Mouse (Mus musculus): ENCODE data around the gene Sbf2. TPM values are rescaled to one million over a fixed set of nuclear protein-coding genes. Genes with fewer than 3 reads are reported as not detected.
"Not testable (repeated sequence)": the region's sequence is repeated elsewhere in the genome, so short reads cannot be mapped to it uniquely, and the experiment has no call there.

Gene Sbf2
- total and polyA plus RNA-seq, 2 experiments from 2014 or later = 41.0 to 80.1 TPM

- WGBS = 73% methylated on average over 5 of the region's 5 CpGs
- TF ChIP-seq CTCF (IDR thresholded peaks at IDR 0.05) = peak; percentile 86
- no peak overlapping the region for H3K27ac ChIP-seq (ENCODE audit: low read depth, low read length)
Measured at GRCm38 (mm10) chr7:110645311-110645710, 30.6 kb upstream of the Sbf2 start.

DNA sequence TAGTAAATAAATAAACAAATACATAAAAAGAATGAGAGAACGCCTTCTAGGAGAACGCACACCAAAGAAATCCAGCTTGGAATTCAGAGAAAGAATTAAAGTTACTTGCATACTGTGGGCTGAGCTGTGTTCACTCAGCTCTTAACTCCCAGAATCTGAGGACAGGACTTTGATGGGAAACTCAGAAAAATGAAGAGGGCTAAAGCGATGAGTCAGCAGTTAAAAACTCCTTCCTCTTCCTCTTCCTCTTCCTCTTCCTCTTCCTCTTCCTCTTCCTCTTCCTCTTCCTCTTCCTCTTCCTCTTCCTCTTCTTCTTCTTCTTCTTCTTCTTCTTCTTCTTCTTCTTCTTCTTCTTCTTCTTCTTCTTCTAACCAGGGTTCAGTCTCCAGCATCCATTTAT lies 25.2 kb upstream of the Sbf2 start:
- H3K4me3 ChIP-seq (ENCODE audit: low read depth, low read length); H3K4me1 ChIP-seq (ENCODE audit: insufficient read depth, low read length); H3K9me3 ChIP-seq (ENCODE audit: low read length); H3K36me3 ChIP-seq (ENCODE audit: insufficient read depth, low read length); H3K9ac ChIP-seq (replicated peaks; ENCODE audit: low read length, poor library complexity, severe bottlenecking); H3K4me2 ChIP-seq (ENCODE audit: low read depth, low read length, poor library complexity, severe bottlenecking); H3K27me3 ChIP-seq (ENCODE audit: insufficient read depth, low read length); DNase-seq (ENCODE audit: low spot score); H3K27ac ChIP-seq (ENCODE audit: low read depth, low read length); ATAC-seq (ENCODE audit: low FRiP score): not testable (repeated sequence)
- 96% methylated on average over 3 of the region's 3 CpGs for WGBS

More at GRCm38 (mm10) chr7:110645311-110645710, 30.6 kb upstream of the Sbf2 start:
- no peaks in the 10 kb centered on the region for H3K4me1 ChIP-seq (ENCODE audit: insufficient read depth, low read length)
- H3K4me3 ChIP-seq (ENCODE audit: low read depth, low read length) = no peak overlapping the region
- ATAC-seq (ENCODE audit: low FRiP score) (peak; percentile 65; the same call in 1 of the 2 replicates), DNase-seq (ENCODE audit: low spot score) (peak; percentile 85)
- 0 out of 2 replicates have a peak, but pooled peaks cover 3% of the 10 kb centered on the region for H3K9me3 ChIP-seq (ENCODE audit: low read length)
- no peaks in the 10 kb centered on the region for H3K36me3 ChIP-seq (ENCODE audit: insufficient read depth, low read length)
- H3K4me2 ChIP-seq (ENCODE audit: low read depth, low read length, poor library complexity, severe bottlenecking) = no peak overlapping the region
- no peaks in the 10 kb centered on the region for H3K27me3 ChIP-seq (ENCODE audit: insufficient read depth, low read length)
- H3K9ac ChIP-seq (replicated peaks; ENCODE audit: low read length, poor library complexity, severe bottlenecking) = no peak overlapping the region

DNA sequence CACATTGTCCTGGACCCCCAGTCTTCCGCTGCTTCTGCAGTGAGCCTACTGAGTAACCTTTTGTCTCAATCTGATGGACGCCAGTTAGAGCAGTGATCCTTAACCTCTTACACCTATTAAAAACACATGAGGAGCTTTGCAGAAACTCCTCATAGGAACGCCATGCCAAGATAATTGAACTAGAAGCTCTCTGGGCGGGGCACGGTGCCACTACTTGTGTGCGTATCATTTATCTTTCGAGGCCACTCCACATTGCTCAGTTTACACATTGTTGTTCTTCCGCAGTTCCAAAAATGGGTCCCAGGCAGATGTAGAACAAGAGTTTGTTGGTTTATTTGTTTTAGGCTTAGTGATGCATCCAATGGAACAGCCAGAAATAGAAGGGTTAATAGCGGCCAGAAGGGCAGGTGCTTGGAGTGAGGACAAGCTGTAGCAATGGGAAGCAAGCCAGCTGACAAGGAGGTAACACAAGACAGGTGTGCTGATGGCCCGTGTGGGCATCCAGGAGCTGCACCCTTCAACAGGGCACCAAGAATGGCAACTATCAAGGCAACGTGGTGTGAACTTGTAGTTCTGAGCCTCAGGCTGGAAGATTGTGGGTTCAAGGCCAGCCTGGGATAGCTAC lies 24.7 kb upstream of the Sbf2 start:
- ATAC-seq (ENCODE audit: low FRiP score) = no peak
- Histone ChIP-seq H3K36me3 (ENCODE audit: insufficient read depth, low read length) (no peaks in the 10 kb centered on the region), H3K27me3 (ENCODE audit: insufficient read depth, low read length) (no peaks in the 10 kb centered on the region), H3K4me1 (ENCODE audit: insufficient read depth, low read length) (no peaks in the 10 kb centered on the region; the same call in 1 of the 2 replicates), H3K9ac (replicated peaks; ENCODE audit: low read length, poor library complexity, severe bottlenecking) (no peak overlapping the region), H3K4me2 (ENCODE audit: low read depth, low read length, poor library complexity, severe bottlenecking) (no peak overlapping the region), H3K27ac (ENCODE audit: low read depth, low read length) (no peak overlapping the region), H3K4me3 (ENCODE audit: low read depth, low read length) (no peak overlapping the region), H3K9me3 (ENCODE audit: low read length) (no peaks in the 10 kb centered on the region)
- 90% methylated on average over 11 of the region's 11 CpGs for WGBS
- no peak for TF ChIP-seq CTCF (IDR thresholded peaks at IDR 0.05)
- DNase-seq (ENCODE audit: low spot score) = no peak

GRCm38 (mm10) chr7:110638305-110639110 lies 23.8 kb upstream of the Sbf2 start:
- ATAC-seq (ENCODE audit: low FRiP score) (peak; percentile 56; the same call in 1 of the 2 replicates), DNase-seq (ENCODE audit: low spot score) (peak; percentile 73)
- no peak overlapping the region for H3K4me2 ChIP-seq (ENCODE audit: low read depth, low read length, poor library complexity, severe bottlenecking)
- no peaks in the 10 kb centered on the region for H3K36me3 ChIP-seq (ENCODE audit: insufficient read depth, low read length)
- no peaks in the 10 kb centered on the region; the same call in 1 of the 2 replicates for H3K4me1 ChIP-seq (ENCODE audit: insufficient read depth, low read length)
- no peaks in the 10 kb centered on the region for H3K9me3 ChIP-seq (ENCODE audit: low read length)
- H3K4me3 ChIP-seq (ENCODE audit: low read depth, low read length) = no peak overlapping the region
- no peaks in the 10 kb centered on the region for H3K27me3 ChIP-seq (ENCODE audit: insufficient read depth, low read length)
- whole genome bisulfite sequencing = 36% methylated on average over 17 of the region's 17 CpGs
- no peak overlapping the region for H3K9ac ChIP-seq (replicated peaks; ENCODE audit: low read length, poor library complexity, severe bottlenecking)
- TF ChIP-seq CTCF (IDR thresholded peaks at IDR 0.05) = no peak
- H3K27ac ChIP-seq (ENCODE audit: low read depth, low read length) = no peak overlapping the region

DNA sequence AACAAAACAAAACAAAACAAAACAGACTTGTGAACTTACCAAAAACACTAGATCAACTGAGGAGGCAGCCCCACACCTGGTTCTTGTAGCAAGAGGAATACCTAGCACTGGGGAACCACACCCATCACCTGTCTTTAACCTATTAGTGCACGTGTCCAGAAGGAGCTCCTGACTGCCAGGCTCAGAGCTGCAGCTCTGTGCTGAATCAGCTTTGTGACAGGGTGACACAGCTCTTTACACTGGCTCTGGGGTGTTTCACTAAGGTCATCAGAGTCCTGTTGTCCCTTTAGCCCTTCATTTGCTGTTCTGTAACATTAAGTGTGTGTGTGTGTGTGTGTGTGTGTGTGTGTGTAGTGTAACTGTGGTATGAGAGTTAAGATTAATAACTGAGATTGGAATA lies 21.8 kb upstream of the Sbf2 start:
- no peaks in the 10 kb centered on the region; the same call in 1 of the 2 replicates for H3K4me1 ChIP-seq (ENCODE audit: insufficient read depth, low read length)
- no peaks in the 10 kb centered on the region; the same call in 1 of the 2 replicates for H3K27me3 ChIP-seq (ENCODE audit: insufficient read depth, low read length)
- 55% methylated on average over 1 of the region's 1 CpGs for WGBS
- no peak overlapping the region for H3K4me2 ChIP-seq (ENCODE audit: low read depth, low read length, poor library complexity, severe bottlenecking)
- no peak for TF ChIP-seq CTCF (IDR thresholded peaks at IDR 0.05)
- H3K27ac ChIP-seq (ENCODE audit: low read depth, low read length) = no peak overlapping the region
- H3K36me3 ChIP-seq (ENCODE audit: insufficient read depth, low read length) = no peaks in the 10 kb centered on the region
- ATAC-seq (ENCODE audit: low FRiP score) (no peak), DNase-seq (ENCODE audit: low spot score) (no peak)
- H3K9ac ChIP-seq (replicated peaks; ENCODE audit: low read length, poor library complexity, severe bottlenecking) = no peak overlapping the region
- H3K4me3 ChIP-seq (ENCODE audit: low read depth, low read length) = no peak overlapping the region
- no peaks in the 10 kb centered on the region for H3K9me3 ChIP-seq (ENCODE audit: low read length)

- Histone ChIP-seq H3K27ac (ENCODE audit: low read depth, low read length) (no peak overlapping the region), H3K4me2 (ENCODE audit: low read depth, low read length, poor library complexity, severe bottlenecking) (no peak overlapping the region), H3K4me1 (ENCODE audit: insufficient read depth, low read length) (no peaks in the 10 kb centered on the region; the same call in 1 of the 2 replicates), H3K4me3 (ENCODE audit: low read depth, low read length) (no peak overlapping the region), H3K9ac (replicated peaks; ENCODE audit: low read length, poor library complexity, severe bottlenecking) (no peak overlapping the region), H3K27me3 (ENCODE audit: insufficient read depth, low read length) (peaks cover 4% of the 10 kb centered on the region; the same call in 1 of the 2 replicates), H3K9me3 (ENCODE audit: low read length) (no peaks in the 10 kb centered on the region), H3K36me3 (ENCODE audit: insufficient read depth, low read length) (no peaks in the 10 kb centered on the region)
- ATAC-seq (ENCODE audit: low FRiP score) (no peak), DNase-seq (ENCODE audit: low spot score) (no peak)
- WGBS = 73% methylated on average over 3 of the region's 3 CpGs
- TF ChIP-seq CTCF (IDR thresholded peaks at IDR 0.05) = no peak
Measured at GRCm38 (mm10) chr7:110635929-110636328, 21.2 kb upstream of the Sbf2 start.

Measured in midbrain, postnatal 0 days (tissue).